Mouse (Mus musculus) embryonic facial prominence, embryonic 12.5 days (tissue): ENCODE results near the gene Pgk1. TPM values are rescaled to one million over a fixed set of nuclear protein-coding genes. Genes with fewer than 3 reads are reported as not detected.

Experiments used
- ATAC-seq: fragments of 200-750 bp; cut with Nextera tagmentation; 2 replicates; pipeline ENCODE4 v1.8.0; 2017; ENCODE audit not compliant: insufficient number of reproducible peaks, insufficient read depth, low FRiP score, low TSS enrichment
- H3K27ac ChIP-seq: fragments of 300-500 bp; sonication (generic); 2 replicates; pipeline ENCODE4 v1.5.1; 2016; ENCODE audit warnings: mild to moderate bottlenecking
- H3K27me3 ChIP-seq: fragments of 300-500 bp; sonication (generic); 2 replicates; pipeline ENCODE4 v1.6.1; 2016; ENCODE audit warnings: mild to moderate bottlenecking, moderate library complexity
- H3K36me3 ChIP-seq: fragments of 300-500 bp; sonication (generic); 2 replicates; pipeline ENCODE4 v1.6.1; 2016; ENCODE audit warnings: mild to moderate bottlenecking
- H3K4me1 ChIP-seq: fragments of 300-500 bp; sonication (generic); 2 replicates; pipeline ENCODE4 v1.6.1; 2016
- H3K4me2 ChIP-seq: fragments of 300-500 bp; sonication (generic); replicated peaks from 2 replicates; pipeline ENCODE4 v1.6.1; 2016; ENCODE audit warnings: mild to moderate bottlenecking, moderate library complexity
- H3K4me3 ChIP-seq: fragments of 300-500 bp; sonication (generic); 2 replicates; pipeline ENCODE4 v1.5.1; 2016; ENCODE audit warnings: mild to moderate bottlenecking
- H3K9ac ChIP-seq: fragments of 300-500 bp; sonication (generic); 2 replicates; pipeline ENCODE4 v1.6.1; 2016; ENCODE audit warnings: mild to moderate bottlenecking, moderate library complexity
- H3K9me3 ChIP-seq: fragments of 300-500 bp; sonication (generic); 2 replicates; pipeline ENCODE4 v1.6.1; 2016; ENCODE audit warnings: mild to moderate bottlenecking, moderate library complexity
- WGBS: fragments of 180-500 bp; shearing (Covaris S2); methylation state at CpG from one replicate; pipeline ENCODE4 v1.1.7; 2016; 5-methylcytosine and 5-hydroxymethylcytosine counted together
- polyA plus RNA-seq: library from polyadenylated mRNA; unstranded; fragments of >200 nt; fragmentation: Nextera tagmentation; extraction: Ambion mirVana; gene quantifications from 2 replicates; pipeline ENCODE4 v1.2.1, GENCODE M21; 2016

Gene Pgk1
- 298 and 309 TPM in 2 replicates for polyA plus RNA-seq

GRCm38 (mm10) chrX:106186713-106187649 lies at the start of gene Pgk1:
Gene Pgk1 (plus strand): TSS chrX:106187100.
- WGBS = 16% methylated on average over 55 of the region's 55 CpGs
- peak within 1 kb of the TSS; percentile 51 for H3K4me3 ChIP-seq
- H3K9me3 ChIP-seq = no peaks in the 10 kb centered on the region
- H3K27ac ChIP-seq = peak within 1 kb of the TSS; percentile 92
- H3K4me2 ChIP-seq = peak within 1 kb of the TSS; percentile 62
- H3K4me1 ChIP-seq = peaks cover 12% of the 10 kb centered on the region
- H3K27me3 ChIP-seq = peaks cover 4% of the 10 kb centered on the region; the same call in 1 of the 2 replicates
- ATAC-seq = peak; percentile 97
- no peaks in the 10 kb centered on the region for H3K36me3 ChIP-seq
- H3K9ac ChIP-seq = peak within 1 kb of the TSS; percentile 62

GRCm38 (mm10) chrX:106139309-106140070 lies 47.4 kb upstream of the Pgk1 start:
- ATAC-seq = no peak
- H3K4me3 ChIP-seq = no peak overlapping the region
- H3K36me3 ChIP-seq = no peaks in the 10 kb centered on the region
- no peak overlapping the region for H3K27ac ChIP-seq
- no peak overlapping the region for H3K4me2 ChIP-seq
- WGBS = 82% methylated on average over 13 of the region's 13 CpGs
- H3K4me1 ChIP-seq = no peaks in the 10 kb centered on the region
- H3K27me3 ChIP-seq = no peaks in the 10 kb centered on the region
- no peaks in the 10 kb centered on the region for H3K9me3 ChIP-seq
- no peak overlapping the region for H3K9ac ChIP-seq

- Histone ChIP-seq H3K36me3 (no peaks in the 10 kb centered on the region), H3K9me3 (no peaks in the 10 kb centered on the region), H3K4me3 (no peak within 1 kb of the TSS), H3K9ac (no peak within 1 kb of the TSS), H3K27ac (no peak within 1 kb of the TSS), H3K27me3 (no peaks in the 10 kb centered on the region), H3K4me1 (no peaks in the 10 kb centered on the region), H3K4me2 (no peak within 1 kb of the TSS)
- WGBS = 87% methylated on average over 6 of the region's 6 CpGs
- ATAC-seq = no peak
Observed at GRCm38 (mm10) chrX:106142936-106143335, 44.0 kb upstream of the Pgk1 start, which contains the start of gene Tlr13. Gene Tlr13 (plus strand): TSS chrX:106143204.

- H3K27ac ChIP-seq = no peak overlapping the region
- no peak overlapping the region for H3K4me2 ChIP-seq
- 88% methylated on average over 1 of the region's 1 CpGs for WGBS
- H3K27me3 ChIP-seq = no peaks in the 10 kb centered on the region
- H3K36me3 ChIP-seq = no peaks in the 10 kb centered on the region
- H3K9me3 ChIP-seq = no peaks in the 10 kb centered on the region
- no peak for ATAC-seq
- no peaks in the 10 kb centered on the region for H3K4me1 ChIP-seq
- H3K4me3 ChIP-seq = no peak overlapping the region
- no peak overlapping the region for H3K9ac ChIP-seq
Observed at GRCm38 (mm10) chrX:106148185-106148584, 38.7 kb upstream of the Pgk1 start.

GRCm38 (mm10) chrX:106149460-106149859 lies 37.4 kb upstream of the Pgk1 start:
- no peaks in the 10 kb centered on the region for H3K4me1 ChIP-seq
- H3K9me3 ChIP-seq = no peaks in the 10 kb centered on the region
- no peaks in the 10 kb centered on the region for H3K27me3 ChIP-seq

GRCm38 (mm10) chrX:106154180-106154586 lies 32.7 kb upstream of the Pgk1 start:
- Histone ChIP-seq H3K9ac (no peak overlapping the region), H3K27me3 (no peaks in the 10 kb centered on the region), H3K4me2 (no peak overlapping the region), H3K27ac (no peak overlapping the region), H3K4me3 (no peak overlapping the region), H3K36me3 (no peaks in the 10 kb centered on the region), H3K4me1 (no peaks in the 10 kb centered on the region), H3K9me3 (no peaks in the 10 kb centered on the region)
- ATAC-seq = no peak

More at GRCm38 (mm10) chrX:106149460-106149859, 37.4 kb upstream of the Pgk1 start:
- no peak overlapping the region for H3K27ac ChIP-seq
- no peaks in the 10 kb centered on the region for H3K36me3 ChIP-seq
- H3K4me2 ChIP-seq = no peak overlapping the region
- ATAC-seq = no peak
- H3K9ac ChIP-seq = no peak overlapping the region
- H3K4me3 ChIP-seq = no peak overlapping the region
- WGBS = 72% methylated on average over 3 of the region's 3 CpGs

GRCm38 (mm10) chrX:106155892-106156291 lies 31.0 kb upstream of the Pgk1 start:
- Histone ChIP-seq H3K4me1 (no peaks in the 10 kb centered on the region), H3K4me3 (no peak overlapping the region), H3K36me3 (no peaks in the 10 kb centered on the region), H3K9me3 (no peaks in the 10 kb centered on the region), H3K27ac (no peak overlapping the region), H3K9ac (no peak overlapping the region), H3K4me2 (no peak overlapping the region), H3K27me3 (no peaks in the 10 kb centered on the region)
- no peak for ATAC-seq
- WGBS = 78% methylated on average over 4 of the region's 4 CpGs

- H3K4me2 ChIP-seq = no peak overlapping the region
- H3K9me3 ChIP-seq = no peaks in the 10 kb centered on the region
- ATAC-seq = no peak
- 59% methylated on average over 5 of the region's 5 CpGs for WGBS
- H3K27me3 ChIP-seq = no peaks in the 10 kb centered on the region
- no peaks in the 10 kb centered on the region for H3K36me3 ChIP-seq
- H3K4me1 ChIP-seq = no peaks in the 10 kb centered on the region
- H3K27ac ChIP-seq = no peak overlapping the region
- no peak overlapping the region for H3K9ac ChIP-seq
- no peak overlapping the region for H3K4me3 ChIP-seq
Observed at GRCm38 (mm10) chrX:106163995-106164394, 22.9 kb upstream of the Pgk1 start.

- Histone ChIP-seq H3K36me3 (no peaks in the 10 kb centered on the region), H3K27ac (no peak overlapping the region), H3K4me1 (no peaks in the 10 kb centered on the region), H3K9me3 (no peaks in the 10 kb centered on the region), H3K27me3 (no peaks in the 10 kb centered on the region), H3K4me3 (no peak overlapping the region), H3K9ac (no peak overlapping the region), H3K4me2 (no peak overlapping the region)
- ATAC-seq = no peak
- 70% methylated on average over 5 of the region's 5 CpGs for WGBS
Observed at GRCm38 (mm10) chrX:106164555-106164954, 22.3 kb upstream of the Pgk1 start.

GRCm38 (mm10) chrX:106165089-106165488 lies 21.8 kb upstream of the Pgk1 start:
- no peaks in the 10 kb centered on the region for H3K36me3 ChIP-seq
- H3K4me2 ChIP-seq = no peak overlapping the region
- no peak for ATAC-seq
- H3K4me1 ChIP-seq = no peaks in the 10 kb centered on the region
- H3K9me3 ChIP-seq = no peaks in the 10 kb centered on the region
- H3K4me3 ChIP-seq = no peak overlapping the region
- no peak overlapping the region for H3K9ac ChIP-seq
- 86% methylated on average over 1 of the region's 1 CpGs for WGBS
- no peaks in the 10 kb centered on the region for H3K27me3 ChIP-seq
- no peak overlapping the region for H3K27ac ChIP-seq

- peak; percentile 79; the same call in 1 of the 2 replicates for ATAC-seq
- H3K9ac ChIP-seq = no peak overlapping the region; the same call in 1 of the 2 replicates
- H3K27me3 ChIP-seq = no peaks in the 10 kb centered on the region
- H3K9me3 ChIP-seq = no peaks in the 10 kb centered on the region
- no peaks in the 10 kb centered on the region for H3K4me1 ChIP-seq
- no peaks in the 10 kb centered on the region for H3K36me3 ChIP-seq
- H3K27ac ChIP-seq = no peak overlapping the region
- 0 out of 2 replicates have a peak overlapping the region, but pooled peaks have one; percentile 12 for H3K4me3 ChIP-seq
- peak overlapping the region; percentile 39 for H3K4me2 ChIP-seq
- 29% methylated on average over 18 of the region's 18 CpGs for WGBS
Observed at GRCm38 (mm10) chrX:106171106-106171852, 15.6 kb upstream of the Pgk1 start.
